Mouse (Mus musculus) olfactory bulb, adult 2 months (tissue): ENCODE data around the gene Ceacam19.

ENCODE experiments used
- CTCF ChIP-seq: fragments of 200-500 bp; IDR thresholded peaks from 2 replicates; pipeline ENCODE4 v1.5.1; 2012; ENCODE audit warnings: low read depth, mild to moderate bottlenecking, low read length, moderate library complexity; ENCODE audit not compliant: insufficient read depth
- POLR2A ChIP-seq: fragments of 200-500 bp; IDR thresholded peaks from 2 replicates; pipeline ENCODE4 v1.6.1; 2012; ENCODE audit warnings: mild to moderate bottlenecking, low read depth, low read length, moderate library complexity; ENCODE audit not compliant: insufficient read depth

GRCm38 (mm10) chr7:19864241-19864640, 23.5 kb downstream of the Ceacam19 start:
- TF ChIP-seq CTCF: no peak
- no peak for TF ChIP-seq POLR2A
